Mouse (Mus musculus): Measurements from ENCODE around the gene Pdcl.

GRCm38 (mm10) chr2:37326215-37326614 lies 32.9 kb downstream of the Pdcl start, which contains the start of gene Olfr368:
- TF ChIP-seq GATA1 (IDR thresholded peaks at IDR 0.05; ENCODE audit: low read length) = no peak
- TF ChIP-seq TAL1 (IDR thresholded peaks at IDR 0.05; ENCODE audit: low read length) = no peak

Data from erythroblast, embryonic 14.5 days (primary cell).